ENCODE assay signal across 22 mouse cellular contexts in genomic region chr6:32159931-32160330, GRCm38 (mm10).
DNase-seq lines count a peak whose midpoint lies in the region; ATAC-seq and TF ChIP-seq lines count a peak whose summit lies in the region.
"Had no signal": no experiment of that assay in that cellular context is flagged by ENCODE, and none has a peak within 500 bp of the region (broad histone marks: within the 10 kb centered on the region; RNA-seq: fewer than 3 reads in every experiment).

No protein-coding gene starts in this region.

- no peaks in the 10 kb centered on the region for H3K27me3 ChIP-seq in heart, embryonic 10.5 days (ENCODE audit: insufficient read depth, poor library complexity, severe bottlenecking)
- H3K27me3 ChIP-seq in neural tube, embryonic 15.5 days (replicated peaks), result no peaks in the 10 kb centered on the region
- H3K27me3 ChIP-seq in midbrain, embryonic 15.5 days (replicated peaks), result no peaks in the 10 kb centered on the region
- H3K27me3 ChIP-seq: Patski had no signal

- WGBS in heart, embryonic 10.5 days, result 46% methylated on average over 4 of the region's 4 CpGs
- 38% methylated on average over 4 of the region's 4 CpGs for WGBS in neural tube, embryonic 15.5 days
- 64% methylated on average over 4 of the region's 4 CpGs for WGBS in midbrain, embryonic 15.5 days

- H3K9ac ChIP-seq in neural tube, embryonic 15.5 days (replicated peaks), result no peak overlapping the region
- H3K9ac ChIP-seq in midbrain, embryonic 15.5 days, result no peak overlapping the region

- H3K4me1 ChIP-seq in heart, embryonic 10.5 days, result no peaks in the 10 kb centered on the region
- H3K4me1 ChIP-seq in neural tube, embryonic 15.5 days, result peaks cover 5% of the 10 kb centered on the region; the same call in 1 of the 2 replicates
- no peaks in the 10 kb centered on the region for H3K4me1 ChIP-seq in midbrain, embryonic 15.5 days

- H3K36me3 ChIP-seq in heart, embryonic 10.5 days, result peaks cover 49% of the 10 kb centered on the region
- peaks cover 23% of the 10 kb centered on the region for H3K36me3 ChIP-seq in neural tube, embryonic 15.5 days
- H3K36me3 ChIP-seq in midbrain, embryonic 15.5 days (replicated peaks), result no peaks in the 10 kb centered on the region
- H3K36me3 ChIP-seq: G1E had no signal

- DNase-seq in heart, adult 11 months, result peak; percentile 80
- DNase-seq in heart, embryonic 10.5 days (ENCODE audit: low spot score), result no peak
- DNase-seq in layer of hippocampus, adult 2 months (ENCODE audit: low spot score in 2 of 2), result no peak
- DNase-seq in layer of hippocampus, adult 18-20 months (ENCODE audit: low spot score in 2 of 2), result no peak
- DNase-seq in neural tube, embryonic 10.5 days (ENCODE audit: extremely low spot score, low spot score), result no peak
- DNase-seq in 416B (ENCODE audit: low read depth), result peak; percentile 65
- DNase-seq: adrenal gland, adult 2 months; adrenal gland, adult 8-10 months; adrenal gland, postnatal 10 days; adrenal gland, postnatal 14 days; adrenal gland, postnatal 25 days; adrenal gland, postnatal 36 days; B cell, adult 2 months; cerebellum, adult 11 months; cerebellum, adult 11-12 months; cerebellum, adult 18-20 months had no signal

- H3K4me3 ChIP-seq in heart, embryonic 10.5 days, result no peak overlapping the region
- H3K4me3 ChIP-seq in layer of hippocampus, adult 2 months, result no peak overlapping the region
- H3K4me3 ChIP-seq in neural tube, embryonic 15.5 days (replicated peaks), result no peak overlapping the region
- no peak overlapping the region for H3K4me3 ChIP-seq in midbrain, embryonic 15.5 days

- no peaks in the 10 kb centered on the region for H3K9me3 ChIP-seq in heart, embryonic 10.5 days
- no peaks in the 10 kb centered on the region for H3K9me3 ChIP-seq in neural tube, embryonic 15.5 days (replicated peaks)
- H3K9me3 ChIP-seq in midbrain, embryonic 15.5 days, result no peaks in the 10 kb centered on the region
- H3K9me3 ChIP-seq: G1E had no signal

- no peak overlapping the region for H3K27ac ChIP-seq in heart, embryonic 10.5 days
- H3K27ac ChIP-seq in layer of hippocampus, adult 2 months, result peak overlapping the region; percentile 67
- 0 out of 2 replicates have a peak overlapping the region, but pooled peaks have one; percentile 18 for H3K27ac ChIP-seq in neural tube, embryonic 15.5 days (replicated peaks)
- H3K27ac ChIP-seq in midbrain, embryonic 15.5 days, result no peak overlapping the region

- no peak for TF ChIP-seq CTCF in layer of hippocampus, adult 2 months (conservative IDR thresholded peaks at IDR 0.05)

- no peak for ATAC-seq in neural tube, embryonic 15.5 days (ENCODE audit: low FRiP score)
- ATAC-seq in midbrain, embryonic 15.5 days (replicated peaks), result no peak
- ATAC-seq: activated CD4-positive, CD25-positive, alpha-beta regulatory T cell, adult 4 months; CD4-positive, CD25-positive, alpha-beta regulatory T cell, adult 4 months; Patski had no signal

- H3K4me2 ChIP-seq in neural tube, embryonic 15.5 days, result no peak overlapping the region
- no peak overlapping the region for H3K4me2 ChIP-seq in midbrain, embryonic 15.5 days

Comparison
In these comparisons a context has a peak if more than half of its experiments do, and no peak if none do; other contexts are left out.
1. DNase-seq: peak in heart, adult 11 months (single experiment) and 416B (single experiment); none in heart, embryonic 10.5 days (single experiment), layer of hippocampus, adult 2 months (0 of 2), layer of hippocampus, adult 18-20 months (0 of 2) and neural tube, embryonic 10.5 days (single experiment).
2. H3K27ac ChIP-seq: peak in layer of hippocampus, adult 2 months (single experiment) and neural tube, embryonic 15.5 days (single experiment); none in heart, embryonic 10.5 days (single experiment) and midbrain, embryonic 15.5 days (single experiment).